8 mouse cellular contexts compared by ENCODE assay signal in the genomic region with DNA sequence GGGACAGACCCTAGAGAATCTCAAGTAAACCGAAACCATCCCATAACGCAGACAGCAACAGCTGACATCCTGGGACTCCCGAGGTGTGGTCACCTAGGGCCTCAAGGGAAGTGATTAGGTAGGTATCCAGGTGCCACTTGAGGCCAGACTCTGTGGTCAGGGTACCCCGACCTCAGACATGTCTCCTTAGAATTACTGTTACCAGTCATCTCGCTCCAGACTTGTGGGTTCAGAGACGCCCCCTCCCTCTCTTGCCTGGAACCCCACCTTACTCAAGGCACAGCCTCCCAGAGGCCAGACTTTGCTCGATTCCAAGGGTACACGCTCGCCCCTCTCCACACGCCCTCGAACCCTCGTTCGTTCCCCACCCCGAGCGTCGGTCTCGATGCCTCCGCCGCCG. TPM values are rescaled to one million over a fixed set of nuclear protein-coding genes. Genes with fewer than 3 reads are reported as not detected.
DNase-seq lines count a peak whose midpoint lies in the region; ATAC-seq lines count a peak whose summit lies in the region.

No protein-coding gene starts in this region.

- H3K27me3 ChIP-seq in kidney, embryonic 15.5 days: no peaks in the 10 kb centered on the region
- H3K27me3 ChIP-seq in heart, embryonic 15.5 days: no peaks in the 10 kb centered on the region

- H3K36me3 ChIP-seq in kidney, embryonic 15.5 days: peaks cover 30% of the 10 kb centered on the region
- peaks cover 13% of the 10 kb centered on the region; the same call in 1 of the 2 replicates for H3K36me3 ChIP-seq in heart, embryonic 15.5 days

- DNase-seq in kidney, postnatal 4 days: no peak
- peak; percentile 46 for DNase-seq in NIH3T3 (ENCODE audit: low read depth)
- peak; percentile 34 for DNase-seq in lung, postnatal 36 days
- DNase-seq in frontal cortex, postnatal 36 days (ENCODE audit: low spot score in 2 of 2): no peak
- DNase-seq in urinary bladder, postnatal 10 days (ENCODE audit: low spot score): no peak
- DNase-seq in adrenal gland, postnatal 10 days: no peak

- H3K9ac ChIP-seq in kidney, embryonic 15.5 days: peak overlapping the region; percentile 98
- peak overlapping the region; percentile 98 for H3K9ac ChIP-seq in heart, embryonic 15.5 days

- H3K4me3 ChIP-seq in kidney, embryonic 15.5 days (replicated peaks): peak overlapping the region; percentile 92
- peak overlapping the region; percentile 97 for H3K4me3 ChIP-seq in heart, embryonic 15.5 days

- no peaks in the 10 kb centered on the region for H3K9me3 ChIP-seq in kidney, embryonic 15.5 days (replicated peaks)
- H3K9me3 ChIP-seq in heart, embryonic 15.5 days (replicated peaks): no peaks in the 10 kb centered on the region

- peak overlapping the region; percentile 92 for H3K27ac ChIP-seq in kidney, embryonic 15.5 days
- H3K27ac ChIP-seq in heart, embryonic 15.5 days: peak overlapping the region; percentile 92

- ATAC-seq in kidney, embryonic 15.5 days (replicated peaks; ENCODE audit: low FRiP score): peak; percentile 52
- peak; percentile 27 for ATAC-seq in heart, embryonic 15.5 days (replicated peaks; ENCODE audit: insufficient number of reproducible peaks, insufficient read depth, low FRiP score, low read depth)

- WGBS in kidney, embryonic 15.5 days: 1% methylated on average over 20 of the region's 20 CpGs
- 0% methylated on average over 20 of the region's 20 CpGs for WGBS in heart, embryonic 15.5 days

- H3K4me2 ChIP-seq in kidney, embryonic 15.5 days: peak overlapping the region; percentile 69
- H3K4me2 ChIP-seq in heart, embryonic 15.5 days: peak overlapping the region; percentile 77

- peaks cover 65% of the 10 kb centered on the region for H3K4me1 ChIP-seq in kidney, embryonic 15.5 days
- H3K4me1 ChIP-seq in heart, embryonic 15.5 days (replicated peaks): peaks cover 65% of the 10 kb centered on the region

RNA-seq across cellular contexts. Expression of gene Kctd10, which starts 0.5 kb away (rescaled TPM):
- polyA plus RNA-seq in kidney, embryonic 15.5 days (2015; fragmentation: Nextera tagmentation; extraction: Ambion mirVana): 93.4 and 101 TPM in 2 replicates
- 93.8 and 113 TPM in 2 replicates for polyA plus RNA-seq in heart, embryonic 15.5 days (2015; fragmentation: Nextera tagmentation; extraction: Ambion mirVana)
- 10 to 100 TPM; 63.5 to 69.7 TPM for total RNA-seq in adrenal gland, postnatal 10 days (2021)

RNA-seq across cellular contexts. Expression of gene Ube3b, which starts 0.6 kb away (rescaled TPM):
- 40.6 and 43.8 TPM in 2 replicates for polyA plus RNA-seq in kidney, embryonic 15.5 days (2015; fragmentation: Nextera tagmentation; extraction: Ambion mirVana)
- polyA plus RNA-seq in heart, embryonic 15.5 days (2015; fragmentation: Nextera tagmentation; extraction: Ambion mirVana): 36.2 and 47.5 TPM in 2 replicates
- total RNA-seq in adrenal gland, postnatal 10 days (2021): 10 to 100 TPM; 65.9 to 79.5 TPM

Comparison
In these comparisons a context has a peak if more than half of its experiments do, and no peak if none do; other contexts are left out.
1. DNase-seq: peak in NIH3T3 (single experiment) and lung, postnatal 36 days (single experiment); none in kidney, postnatal 4 days (0 of 2), frontal cortex, postnatal 36 days (0 of 2), urinary bladder, postnatal 10 days (single experiment) and adrenal gland, postnatal 10 days (single experiment).